Mouse (Mus musculus) cerebellum, adult 11 months (tissue): ENCODE data around the gene Gm13289.
"Not testable (repeated sequence)": the region's sequence is repeated elsewhere in the genome, so short reads cannot be mapped to it uniquely, and the experiment has no call there.

Experiments
- DNase-seq: peaks from one replicate; pipeline ENCODE4 v3.0.0; 2022

The Gm13289 gene

DNA sequence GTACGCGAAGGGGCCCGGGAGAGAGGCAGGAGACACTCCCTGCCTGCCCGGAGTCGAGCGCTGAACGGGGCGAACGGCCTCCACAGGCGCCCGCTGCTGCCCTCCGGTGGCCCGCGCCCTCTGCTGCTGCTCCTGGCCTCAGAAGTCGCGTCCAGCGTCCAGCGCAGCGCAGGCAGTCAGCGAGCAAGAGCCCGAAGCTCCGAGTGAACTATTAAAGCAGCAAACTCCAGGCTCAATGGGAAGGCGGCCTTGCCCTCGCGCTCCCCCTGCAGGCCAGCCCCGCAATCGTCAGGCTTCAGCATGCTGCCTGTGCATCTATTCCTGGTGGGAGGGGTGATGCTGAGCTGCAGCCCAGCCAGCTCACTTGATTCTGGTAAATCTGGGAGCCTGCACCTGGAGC lies 8.7 kb downstream of the Gm13289 start, which contains the start of gene Gm13276:
TSS of gene Gm13276 (plus strand) at position 301 of the 400 bp plus-strand sequence.
- not testable (repeated sequence) for DNase-seq

DNA sequence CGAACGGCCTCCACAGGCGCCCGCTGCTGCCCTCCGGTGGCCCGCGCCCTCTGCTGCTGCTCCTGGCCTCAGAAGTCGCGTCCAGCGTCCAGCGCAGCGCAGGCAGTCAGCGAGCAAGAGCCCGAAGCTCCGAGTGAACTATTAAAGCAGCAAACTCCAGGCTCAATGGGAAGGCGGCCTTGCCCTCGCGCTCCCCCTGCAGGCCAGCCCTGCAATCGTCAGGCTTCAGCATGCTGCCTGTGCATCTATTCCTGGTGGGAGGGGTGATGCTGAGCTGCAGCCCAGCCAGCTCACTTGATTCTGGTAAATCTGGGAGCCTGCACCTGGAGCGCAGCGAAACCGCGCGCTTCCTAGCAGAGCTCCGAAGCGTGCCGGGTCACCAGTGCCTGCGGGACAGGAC lies 11.7 kb downstream of the Gm13289 start, which contains the start of gene Gm13277:
TSS of gene Gm13277 (plus strand) at position 231 of the 400 bp plus-strand sequence.
- peak; percentile 61 for DNase-seq

- DNase-seq, result not testable (repeated sequence)
Observed at GRCm38 (mm10) chr4:88791250-88791649, 14.5 kb downstream of the Gm13289 start, which contains the start of gene Gm13278. TSS of gene Gm13278 (plus strand) at chr4:88791550.

GRCm38 (mm10) chr4:88793936-88794675 lies 17.4 kb downstream of the Gm13289 start, which contains the start of gene Gm13275:
TSS of gene Gm13275 (plus strand) at chr4:88794487.
- peak; percentile 73 for DNase-seq

DNA sequence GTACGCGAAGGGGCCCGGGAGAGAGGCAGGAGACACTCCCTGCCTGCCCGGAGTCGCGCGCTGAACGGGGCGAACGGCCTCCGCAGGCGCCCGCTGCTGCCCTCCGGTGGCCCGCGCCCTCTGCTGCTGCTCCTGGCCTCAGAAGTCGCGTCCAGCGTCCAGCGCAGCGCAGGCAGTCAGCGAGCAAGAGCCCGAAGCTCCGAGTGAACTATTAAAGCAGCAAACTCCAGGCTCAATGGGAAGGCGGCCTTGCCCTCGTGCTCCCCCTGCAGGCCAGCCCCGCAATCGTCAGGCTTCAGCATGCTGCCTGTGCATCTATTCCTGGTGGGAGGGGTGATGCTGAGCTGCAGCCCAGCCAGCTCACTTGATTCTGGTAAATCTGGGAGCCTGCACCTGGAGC lies 20.4 kb downstream of the Gm13289 start, which contains the start of gene Gm13279:
TSS of gene Gm13279 (plus strand) at position 301 of the 400 bp plus-strand sequence.
- not testable (repeated sequence) for DNase-seq

- not testable (repeated sequence) for DNase-seq
Observed at GRCm38 (mm10) chr4:88799365-88799764, 22.6 kb downstream of the Gm13289 start, which contains the start of gene Gm13285. TSS of gene Gm13285 (plus strand) at chr4:88799665.

GRCm38 (mm10) chr4:88802954-88803353 lies 26.2 kb downstream of the Gm13289 start, which contains the start of gene Gm13287:
TSS of gene Gm13287 (plus strand) at chr4:88803254.
- not testable (repeated sequence) for DNase-seq

- DNase-seq, result not testable (repeated sequence)
Observed at GRCm38 (mm10) chr4:88805231-88805630, 28.5 kb downstream of the Gm13289 start, which contains the start of gene Gm13288. TSS of gene Gm13288 (plus strand) at chr4:88805531.

- DNase-seq, result peak; percentile 17
Observed at GRCm38 (mm10) chr4:88805761-88806160, 29.0 kb downstream of the Gm13289 start.

DNA sequence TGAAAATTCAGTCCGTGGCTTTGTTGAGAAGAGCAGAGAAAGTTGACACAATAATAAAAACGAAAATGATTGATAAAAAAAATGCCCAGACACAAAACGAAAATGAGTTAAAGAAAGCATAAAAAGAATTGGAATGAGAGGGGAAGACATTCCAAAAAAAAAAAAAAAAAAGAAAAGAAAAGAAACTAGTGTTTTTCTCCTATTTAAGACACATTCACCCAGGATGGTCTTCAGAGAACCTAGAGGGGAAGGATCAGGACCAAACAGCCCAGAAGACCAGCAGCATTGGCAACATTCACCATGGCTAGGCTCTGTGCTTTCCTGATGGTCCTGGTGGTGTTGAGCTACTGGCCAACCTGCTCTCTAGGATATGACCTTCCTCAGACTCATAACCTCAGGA lies 39.2 kb downstream of the Gm13289 start, which contains the start of gene Ifna7:
TSS of gene Ifna7 (plus strand) at position 301 of the 400 bp plus-strand sequence.
- DNase-seq, result no peak

GRCm38 (mm10) chr4:88819659-88820058 lies 42.9 kb downstream of the Gm13289 start, which contains the start of gene Ifna11:
TSS of gene Ifna11 (plus strand) at chr4:88819959.
- DNase-seq, result no peak

- no peak for DNase-seq
Observed at GRCm38 (mm10) chr4:88822995-88823394, 46.3 kb downstream of the Gm13289 start.
